Mouse (Mus musculus) limb, embryonic 14.5 days (tissue): Measurements from ENCODE around the gene Ube2s. TPM values are rescaled to one million over a fixed set of nuclear protein-coding genes. Genes with fewer than 3 reads are reported as not detected.
A peak's percentile ranks its signal among the peaks of the same experiment; 100 is the strongest.
"Not testable (repeated sequence)": the region's sequence is repeated elsewhere in the genome, so short reads cannot be mapped to it uniquely, and the experiment has no call there.

ENCODE experiments used
- ATAC-seq: fragments of 200-750 bp; cut with Nextera tagmentation; 2 replicates; pipeline ENCODE4 v1.8.0; 2017; ENCODE audit warnings: low read depth, moderate number of reproducible peaks, moderate TSS enrichment; ENCODE audit not compliant: low FRiP score
- DNase-seq: peaks from one replicate; pipeline ENCODE4 v3.0.0-alpha.2; 2015; ENCODE audit warnings: low spot score
- H3K27ac ChIP-seq: fragments of 300-500 bp; sonication (generic); replicated peaks from 2 replicates; pipeline ENCODE4 v1.5.1; 2014; ENCODE audit warnings: low read depth, mild to moderate bottlenecking, low read length, moderate library complexity, mixed read lengths
- H3K27me3 ChIP-seq: fragments of 300-500 bp; sonication (generic); 2 replicates; pipeline ENCODE4 v1.6.1; 2014; ENCODE audit warnings: low read length, mixed read lengths; ENCODE audit not compliant: control insufficient read depth, insufficient read depth
- H3K36me3 ChIP-seq: fragments of 300-500 bp; sonication (generic); 2 replicates; pipeline ENCODE4 v1.6.1; 2014; ENCODE audit warnings: mild to moderate bottlenecking, low read length, moderate library complexity, mixed read lengths; ENCODE audit not compliant: control insufficient read depth, insufficient read depth
- H3K4me1 ChIP-seq: fragments of 300-500 bp; sonication (generic); 2 replicates; pipeline ENCODE4 v1.6.1; 2014; ENCODE audit warnings: antibody characterized with exemption, low read length, mixed read lengths; ENCODE audit not compliant: control insufficient read depth, insufficient read depth
- H3K4me2 ChIP-seq: fragments of 300-500 bp; sonication (generic); replicated peaks from 2 replicates; pipeline ENCODE4 v1.6.1; 2014; ENCODE audit warnings: low read depth, mild to moderate bottlenecking, low read length, moderate library complexity; ENCODE audit not compliant: severe bottlenecking
- H3K4me3 ChIP-seq: fragments of 300-500 bp; sonication (generic); replicated peaks from 2 replicates; pipeline ENCODE4 v1.5.1; 2014; ENCODE audit warnings: low read length
- H3K9ac ChIP-seq: fragments of 300-500 bp; sonication (generic); 2 replicates; pipeline ENCODE4 v1.6.1; 2014; ENCODE audit warnings: mild to moderate bottlenecking, low read depth, low read length, moderate library complexity; ENCODE audit not compliant: severe bottlenecking
- H3K9me3 ChIP-seq: fragments of 300-500 bp; sonication (generic); 2 replicates; pipeline ENCODE4 v1.6.1; 2016; ENCODE audit warnings: low read length; ENCODE audit not compliant: control insufficient read depth
- POLR2A ChIP-seq: fragments of 200-500 bp; IDR thresholded peaks from 2 replicates; pipeline ENCODE4 v1.8.0; 2012; ENCODE audit warnings: inconsistent platforms, mild to moderate bottlenecking, moderate library complexity, borderline replicate concordance; ENCODE audit not compliant: insufficient read depth, insufficient read length; ENCODE audit errors: extremely low read depth
- WGBS: fragments of 180-500 bp; shearing (Covaris S2); extraction: QIAGEN DNeasy Blood & Tissue Kit; methylation state at CpG from one replicate; pipeline ENCODE4 v1.1.7; 2014; 5-methylcytosine and 5-hydroxymethylcytosine counted together
- polyA plus RNA-seq, 2 experiments: library from polyadenylated mRNA; depleted of rRNA in 1 of 2; stranded (reverse) in 1 of 2; unstranded in 1 of 2; fragments of >200 nt; fragmentation: Nextera tagmentation in 1 of 2; extraction: Ambion mirVana in 1 of 2; gene quantifications; 2 replicates each; pipeline versions ENCODE4 v1.2.1 to v1.2.3; 2012 to 2014

Gene Ube2s
- polyA plus RNA-seq (2012; rRNA removed) (515 and 618 TPM in 2 replicates), polyA plus RNA-seq (2014; fragmentation: Nextera tagmentation; extraction: Ambion mirVana) (366 and 368 TPM in 2 replicates)

DNA sequence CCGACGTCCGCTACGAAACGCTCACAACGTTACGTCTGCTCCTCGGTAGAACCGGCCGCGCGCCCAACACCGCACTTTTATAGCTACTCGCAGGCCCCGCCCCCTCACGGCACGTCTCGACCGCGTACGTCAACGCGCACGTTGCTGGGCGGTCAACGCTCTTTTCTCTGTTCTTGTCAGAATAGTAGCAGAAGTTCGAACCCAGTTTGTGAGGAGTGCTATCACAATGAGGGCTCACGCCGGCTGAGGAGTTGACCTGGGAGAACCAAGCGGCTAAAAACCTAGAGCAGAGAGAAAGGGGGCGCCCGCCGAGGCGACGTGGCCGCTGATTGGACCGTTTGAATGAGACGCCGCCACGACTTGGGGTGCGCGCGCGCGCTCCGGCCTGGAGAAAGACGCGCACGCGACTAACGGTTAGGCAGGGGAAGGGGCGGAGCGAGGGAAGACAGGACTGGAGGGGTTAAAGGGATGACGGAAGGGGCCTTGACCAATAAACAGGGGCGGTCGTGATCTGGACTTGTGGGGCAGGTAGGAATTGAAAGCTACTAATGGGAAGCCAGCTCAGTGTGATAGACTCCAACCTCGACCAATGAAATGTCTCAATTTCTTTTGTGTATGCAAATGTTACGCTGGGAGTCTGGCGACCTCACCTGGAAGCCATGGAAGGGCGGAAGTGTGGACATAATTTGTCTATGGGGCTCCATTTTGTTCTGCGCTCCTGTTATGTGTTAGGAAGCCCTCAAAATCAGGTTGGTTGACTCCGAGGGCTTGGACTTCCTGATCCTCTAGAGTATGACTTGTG, at the start of gene Ube2s:
Ube2s (minus strand) TSS at position 288 of the 802 bp plus-strand sequence.
- no peaks in the 10 kb centered on the region for H3K27me3 ChIP-seq
- H3K4me2 ChIP-seq, result peak within 1 kb of the TSS; percentile 71
- DNase-seq, result peak; percentile 100
- peak within 1 kb of the TSS; percentile 97 for H3K4me3 ChIP-seq
- H3K4me1 ChIP-seq, result peaks cover 21% of the 10 kb centered on the region
- no peaks in the 10 kb centered on the region for H3K9me3 ChIP-seq
- peak; percentile 98 for ATAC-seq
- peak within 1 kb of the TSS; percentile 96 for H3K27ac ChIP-seq
- peak within 1 kb of the TSS; percentile 93 for H3K9ac ChIP-seq
- peaks cover 31% of the 10 kb centered on the region for H3K36me3 ChIP-seq
- WGBS, result 3% methylated on average over 62 of the region's 62 CpGs
- peak; percentile 74; the same call in 1 of the 2 replicates for TF ChIP-seq POLR2A

DNA sequence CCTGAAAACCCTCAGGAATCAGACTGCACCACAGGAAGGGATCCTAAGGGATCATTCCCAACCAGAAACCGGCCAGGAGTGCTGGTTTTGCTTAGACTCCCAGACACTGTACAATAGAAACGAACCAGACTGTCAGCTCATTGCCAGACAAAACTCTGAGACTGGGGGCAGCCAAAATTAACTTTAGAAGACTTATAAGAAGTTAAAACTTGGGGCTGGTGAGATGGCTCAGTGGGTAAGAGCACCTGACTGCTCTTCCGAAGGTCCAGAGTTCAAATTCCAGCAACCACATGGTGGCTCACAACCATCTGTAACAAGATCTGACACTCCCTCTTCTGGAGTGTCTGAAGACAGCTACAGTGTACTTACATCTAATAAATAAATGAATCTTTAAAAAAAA, 48.5 kb upstream of the Ube2s start:
- H3K9me3 ChIP-seq, H3K27me3 ChIP-seq, DNase-seq, H3K9ac ChIP-seq, ATAC-seq, H3K4me2 ChIP-seq, H3K27ac ChIP-seq, H3K36me3 ChIP-seq, H3K4me3 ChIP-seq, H3K4me1 ChIP-seq: not testable (repeated sequence)
- WGBS, result 72% methylated on average over 3 of the region's 3 CpGs

DNA sequence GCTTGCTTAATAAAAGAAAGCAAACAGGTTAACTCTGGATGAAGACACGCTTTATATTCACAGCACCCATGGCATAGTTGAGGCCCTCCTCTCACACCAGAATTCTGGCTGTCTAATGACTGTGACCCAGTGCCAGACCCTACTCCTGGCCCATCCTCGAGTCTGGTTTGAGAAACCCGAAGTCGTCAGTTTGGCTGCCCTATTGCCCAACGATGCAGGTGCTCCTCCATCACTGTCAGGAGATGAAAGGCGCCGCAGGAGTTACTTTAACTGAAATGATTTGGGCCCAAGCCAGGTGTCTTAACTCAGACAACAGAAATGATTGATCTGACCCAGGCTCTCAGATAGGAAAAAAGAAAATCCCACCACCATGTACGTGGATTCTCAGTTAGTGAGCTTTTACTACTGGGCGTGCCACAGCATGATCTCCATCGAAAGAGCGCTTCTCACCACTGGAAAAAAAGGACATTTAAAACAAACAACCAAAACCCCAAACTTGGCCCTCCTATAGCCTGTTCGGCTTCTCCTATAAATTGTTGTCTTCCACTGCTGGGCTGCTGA, 47.1 kb upstream of the Ube2s start:
- no peak overlapping the region for H3K9ac ChIP-seq
- no peak overlapping the region for H3K4me2 ChIP-seq
- TF ChIP-seq POLR2A, result no peak
- no peak overlapping the region for H3K27ac ChIP-seq
- H3K27me3 ChIP-seq, result no peaks in the 10 kb centered on the region
- WGBS, result 60% methylated on average over 12 of the region's 12 CpGs
- H3K36me3 ChIP-seq, result no peaks in the 10 kb centered on the region
- DNase-seq (peak; percentile 54), ATAC-seq (no peak)
- H3K4me3 ChIP-seq, result no peak overlapping the region
- no peaks in the 10 kb centered on the region for H3K4me1 ChIP-seq
- H3K9me3 ChIP-seq, result no peaks in the 10 kb centered on the region

DNA sequence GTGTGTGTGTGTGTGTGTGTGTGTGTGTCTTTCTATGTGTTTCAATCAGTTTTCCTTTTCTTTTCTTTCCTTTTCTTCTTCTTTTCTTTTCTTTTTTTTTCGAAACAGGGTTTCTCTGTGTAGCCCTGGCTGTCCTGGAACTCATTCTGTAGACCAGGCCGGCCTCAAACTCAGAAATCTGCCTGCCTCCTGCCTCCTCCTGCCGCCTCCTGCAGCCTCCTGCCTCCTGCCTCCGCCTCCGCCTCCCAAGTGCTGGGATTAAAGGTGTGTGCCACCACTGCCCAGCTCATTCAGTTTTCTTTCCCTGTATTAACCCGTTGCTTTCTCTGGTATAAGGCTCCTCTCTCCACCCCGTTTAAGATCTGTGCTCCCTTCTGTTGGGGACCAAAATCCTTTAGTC, 44.9 kb upstream of the Ube2s start:
- Histone ChIP-seq H3K4me1 (no peaks in the 10 kb centered on the region), H3K9ac (no peak overlapping the region), H3K9me3 (no peaks in the 10 kb centered on the region), H3K27ac (no peak overlapping the region), H3K4me3 (no peak overlapping the region), H3K36me3 (no peaks in the 10 kb centered on the region), H3K27me3 (no peaks in the 10 kb centered on the region), H3K4me2 (no peak overlapping the region)
- DNase-seq (no peak), ATAC-seq (no peak)
- TF ChIP-seq POLR2A, result no peak
- WGBS, result 64% methylated on average over 7 of the region's 7 CpGs

DNA sequence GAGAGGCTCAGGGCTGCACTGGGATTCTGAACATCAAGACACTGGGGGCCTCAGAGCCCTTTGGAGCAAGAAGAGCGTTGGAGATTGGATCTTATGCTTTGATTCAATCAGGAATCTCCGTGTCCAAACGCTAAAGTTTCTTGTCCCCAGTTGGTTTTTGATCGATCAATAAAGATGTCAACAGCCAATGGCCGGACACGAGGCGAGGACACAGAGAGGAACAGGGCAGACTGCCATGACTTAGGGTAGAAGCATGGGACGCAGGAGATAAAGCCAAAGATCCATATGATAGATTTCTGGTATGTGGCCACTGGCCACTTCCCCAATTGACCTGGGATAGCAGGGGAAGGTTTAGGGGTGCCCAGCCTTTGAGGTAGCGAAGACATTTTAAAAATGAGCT, 44.1 kb upstream of the Ube2s start:
- Histone ChIP-seq H3K27me3 (no peaks in the 10 kb centered on the region), H3K4me1 (no peaks in the 10 kb centered on the region), H3K4me2 (no peak overlapping the region), H3K27ac (no peak overlapping the region), H3K36me3 (no peaks in the 10 kb centered on the region), H3K9ac (no peak overlapping the region), H3K9me3 (no peaks in the 10 kb centered on the region), H3K4me3 (no peak overlapping the region)
- TF ChIP-seq POLR2A, result no peak
- WGBS, result 87% methylated on average over 9 of the region's 9 CpGs
- DNase-seq (no peak), ATAC-seq (no peak)
